Mouse (Mus musculus) intestine, embryonic 16.5 days (tissue): ENCODE measurements around the gene Gm5737. TPM values are rescaled to one million over a fixed set of nuclear protein-coding genes. Genes with fewer than 3 reads are reported as not detected.
A peak's percentile ranks its signal among the peaks of the same experiment; 100 is the strongest.

ENCODE experiments used
- ATAC-seq: fragments of 200-750 bp; cut with Nextera tagmentation; 2 replicates; pipeline ENCODE4 v1.8.0; 2017; ENCODE audit warnings: moderate TSS enrichment, moderate library complexity
- H3K27ac ChIP-seq: fragments of 300-500 bp; sonication (generic); 2 replicates; pipeline ENCODE4 v1.5.1; 2014; ENCODE audit warnings: mild to moderate bottlenecking, low read length
- H3K27me3 ChIP-seq: fragments of 300-500 bp; sonication (generic); replicated peaks from 2 replicates; pipeline ENCODE4 v1.6.1; 2014; ENCODE audit warnings: low read length, control low read depth, mixed read lengths; ENCODE audit not compliant: control insufficient read depth, insufficient read depth
- H3K36me3 ChIP-seq: fragments of 300-500 bp; sonication (generic); 2 replicates; pipeline ENCODE4 v1.6.1; 2014; ENCODE audit warnings: low read length, control low read depth; ENCODE audit not compliant: control insufficient read depth, insufficient read depth
- H3K4me1 ChIP-seq: fragments of 300-500 bp; sonication (generic); 2 replicates; pipeline ENCODE4 v1.6.1; 2014; ENCODE audit warnings: low read length, control low read depth, mixed read lengths; ENCODE audit not compliant: control insufficient read depth, insufficient read depth
- H3K4me2 ChIP-seq: fragments of 300-500 bp; sonication (generic); 2 replicates; pipeline ENCODE4 v1.6.1; 2014; ENCODE audit warnings: low read depth, low read length, control low read depth
- H3K4me3 ChIP-seq: fragments of 300-500 bp; sonication (generic); 2 replicates; pipeline ENCODE4 v1.5.1; 2014; ENCODE audit warnings: mild to moderate bottlenecking, low read length
- H3K9ac ChIP-seq: fragments of 300-500 bp; sonication (generic); 2 replicates; pipeline ENCODE4 v1.6.1; 2014; ENCODE audit warnings: low read depth, low read length
- H3K9me3 ChIP-seq: fragments of 300-500 bp; sonication (generic); 2 replicates; pipeline ENCODE4 v1.6.1; 2016; ENCODE audit warnings: low read length, control low read depth; ENCODE audit not compliant: control insufficient read depth
- WGBS: fragments of 180-500 bp; shearing (Covaris S2); extraction: QIAGEN DNeasy Blood & Tissue Kit; methylation state at CpG from one replicate; pipeline ENCODE4 v1.1.7; 2014; 5-methylcytosine and 5-hydroxymethylcytosine counted together
- polyA plus RNA-seq: library from polyadenylated mRNA; unstranded; fragments of >200 nt; fragmentation: Nextera tagmentation; extraction: Ambion mirVana; gene quantifications from 2 replicates; pipeline ENCODE4 v1.2.1, GENCODE M21; 2015

The Gm5737 gene
- polyA plus RNA-seq, 1 experiment from 2014 or later, result not detected

DNA sequence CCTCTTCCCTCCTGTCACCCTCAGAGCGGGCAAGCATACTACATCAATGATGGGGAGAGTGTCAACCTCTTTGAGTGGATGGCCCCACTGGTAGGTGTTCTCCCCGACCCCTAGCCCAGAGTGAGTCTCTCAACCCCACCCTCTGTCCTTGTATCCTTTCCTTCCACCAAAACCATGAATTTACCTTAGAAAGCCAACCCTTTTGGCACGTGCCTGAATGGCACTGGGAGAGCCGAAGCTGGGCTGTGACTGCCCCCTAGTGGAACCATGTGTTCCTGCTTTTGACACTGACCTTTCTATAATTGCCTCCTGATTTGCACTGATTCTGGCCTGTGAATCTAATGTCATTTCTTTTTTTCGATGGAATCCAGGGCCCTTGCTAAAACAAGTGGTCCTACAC is 11.1 kb downstream of the Gm5737 start:
- 22% methylated on average over 5 of the region's 5 CpGs for WGBS
- Histone ChIP-seq H3K4me1 (no peaks in the 10 kb centered on the region), H3K4me2 (no peak overlapping the region), H3K36me3 (no peaks in the 10 kb centered on the region), H3K9me3 (no peaks in the 10 kb centered on the region), H3K27me3 (no peaks in the 10 kb centered on the region), H3K9ac (no peak overlapping the region), H3K4me3 (no peak overlapping the region), H3K27ac (no peak overlapping the region)
- ATAC-seq, result peak; percentile 38

DNA sequence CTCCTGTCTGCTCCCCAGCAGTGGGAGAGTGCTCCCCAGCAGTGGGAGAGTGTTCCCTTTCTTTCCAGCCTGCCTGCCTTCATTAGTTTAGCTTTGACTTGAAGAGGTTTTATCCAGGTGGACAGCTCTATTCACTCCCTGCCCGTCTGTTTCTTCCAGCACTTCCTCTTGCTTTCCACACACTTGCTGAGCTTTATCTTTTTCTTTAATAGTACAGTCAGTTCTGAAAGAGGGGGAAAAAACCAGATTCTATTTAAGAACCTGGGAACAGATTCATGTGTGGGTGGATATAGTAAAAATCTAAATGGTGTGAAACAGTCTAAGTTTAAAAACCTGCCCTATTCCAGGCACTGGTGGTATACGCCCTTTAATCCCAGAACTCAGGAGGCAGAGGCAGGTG is 12.9 kb downstream of the Gm5737 start:
- no peak overlapping the region for H3K4me3 ChIP-seq
- no peaks in the 10 kb centered on the region for H3K36me3 ChIP-seq
- H3K27ac ChIP-seq, result no peak overlapping the region
- no peaks in the 10 kb centered on the region for H3K9me3 ChIP-seq
- H3K4me2 ChIP-seq, result no peak overlapping the region
- no peak overlapping the region for H3K9ac ChIP-seq
- H3K27me3 ChIP-seq, result no peaks in the 10 kb centered on the region
- 67% methylated on average over 2 of the region's 2 CpGs for WGBS
- ATAC-seq, result no peak
- peaks cover under 1% of the 10 kb centered on the region; the same call in 1 of the 2 replicates for H3K4me1 ChIP-seq

DNA sequence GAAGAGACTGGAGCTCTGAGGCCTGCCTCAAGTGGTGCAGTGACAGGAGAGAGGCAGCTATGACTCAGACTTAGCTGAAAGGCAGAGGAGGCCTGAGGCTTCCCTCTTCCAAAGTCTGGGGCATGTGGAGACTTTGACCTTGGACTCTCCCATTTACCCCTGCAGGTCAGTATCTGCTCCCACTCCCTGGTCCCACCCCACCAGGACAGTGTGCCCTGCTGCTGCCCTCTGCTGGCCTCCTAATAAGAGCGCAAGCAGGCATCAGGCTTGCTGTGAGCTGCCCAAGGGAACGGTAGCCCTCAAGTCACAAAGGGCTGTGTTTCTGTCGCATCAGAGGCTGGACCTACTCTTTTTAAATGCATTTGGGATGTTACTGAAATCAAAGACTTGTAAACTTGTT is 14.2 kb downstream of the Gm5737 start:
- 17% methylated on average over 3 of the region's 3 CpGs for WGBS
- Histone ChIP-seq H3K36me3 (no peaks in the 10 kb centered on the region), H3K4me2 (no peak overlapping the region), H3K4me3 (no peak overlapping the region), H3K9me3 (no peaks in the 10 kb centered on the region), H3K9ac (no peak overlapping the region), H3K27ac (no peak overlapping the region), H3K4me1 (peaks cover 10% of the 10 kb centered on the region; the same call in 1 of the 2 replicates), H3K27me3 (no peaks in the 10 kb centered on the region)
- ATAC-seq, result peak; percentile 46

DNA sequence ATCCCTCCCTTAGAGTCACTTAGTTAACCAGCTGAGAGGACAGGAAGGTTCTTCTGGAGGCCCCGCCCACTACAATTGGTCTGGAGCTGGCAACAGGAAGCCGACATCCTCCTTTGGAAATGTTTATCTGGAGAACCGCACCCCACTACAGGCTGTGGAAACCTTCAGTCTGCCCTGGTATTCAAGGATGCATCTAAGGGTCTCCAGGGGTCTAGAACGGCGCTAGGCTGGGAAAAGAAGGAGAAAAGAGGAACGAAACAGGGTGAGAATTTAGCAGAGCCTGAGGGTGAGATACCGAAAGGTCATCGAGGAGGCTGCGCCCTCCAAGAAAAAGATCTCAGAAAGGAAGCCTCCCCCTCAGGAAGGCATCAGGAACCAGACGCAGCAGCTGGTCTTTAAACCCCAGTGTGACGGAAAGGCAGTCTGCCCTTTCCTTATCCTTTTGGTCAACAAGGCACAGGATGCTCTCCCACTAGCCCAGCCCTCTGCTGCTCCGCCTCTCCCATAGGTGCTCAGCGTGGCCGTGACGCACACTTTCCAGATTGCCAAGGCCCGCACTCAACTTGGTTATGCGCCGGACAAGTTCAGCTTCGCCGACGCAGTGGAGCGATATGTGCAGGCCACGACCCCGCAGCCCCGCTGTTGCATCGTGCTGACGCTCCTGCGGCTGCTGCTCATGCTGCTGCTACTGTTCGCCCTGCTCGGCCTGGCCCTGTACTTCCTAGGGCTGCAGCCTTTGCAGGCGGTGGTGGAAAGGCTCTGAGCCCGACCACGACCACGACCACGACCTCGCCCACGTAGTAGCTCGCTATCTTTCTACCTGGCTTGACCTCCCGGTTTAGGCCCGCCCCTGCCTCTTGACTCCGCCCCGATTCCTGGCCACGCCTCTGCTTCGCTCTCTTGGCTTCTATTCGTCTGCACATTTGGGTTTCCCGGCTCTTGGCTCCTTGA is 18.5 kb downstream of the Gm5737 start:
- Histone ChIP-seq H3K9me3 (no peaks in the 10 kb centered on the region), H3K27ac (peak overlapping the region; percentile 25), H3K36me3 (no peaks in the 10 kb centered on the region), H3K27me3 (no peaks in the 10 kb centered on the region), H3K4me1 (peaks cover 13% of the 10 kb centered on the region; the same call in 1 of the 2 replicates), H3K9ac (peak overlapping the region; percentile 68), H3K4me3 (peak overlapping the region; percentile 52), H3K4me2 (peak overlapping the region; percentile 73)
- peak; percentile 39 for ATAC-seq
- 1% methylated on average over 46 of the region's 46 CpGs for WGBS

DNA sequence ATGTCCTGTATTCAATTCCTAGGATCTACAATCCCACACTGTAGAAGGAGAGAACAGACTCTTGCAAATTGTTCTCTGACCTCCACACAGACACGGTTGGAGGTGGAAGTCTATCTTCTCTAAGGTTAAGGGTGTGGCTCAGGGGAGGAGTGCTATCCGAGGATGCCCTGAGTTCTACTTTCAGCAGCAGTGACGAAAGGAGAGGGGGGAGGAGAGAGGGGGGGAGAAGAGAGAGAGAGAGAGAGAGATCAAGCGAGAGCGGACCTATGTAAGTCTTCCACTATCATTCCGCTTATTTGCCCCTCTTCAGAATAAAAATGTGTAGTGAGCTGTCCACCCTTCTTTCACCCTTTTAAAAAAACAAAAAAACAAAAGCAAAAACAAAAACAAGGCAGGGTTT is 22.3 kb downstream of the Gm5737 start:
- no peaks in the 10 kb centered on the region for H3K27me3 ChIP-seq
- H3K9me3 ChIP-seq, result no peaks in the 10 kb centered on the region
- H3K4me2 ChIP-seq, result peak overlapping the region; percentile 42
- H3K36me3 ChIP-seq, result no peaks in the 10 kb centered on the region
- ATAC-seq, result no peak
- peak overlapping the region; percentile 74 for H3K4me3 ChIP-seq
- 41% methylated on average over 6 of the region's 6 CpGs for WGBS
- 0 out of 2 replicates have a peak overlapping the region, but pooled peaks have one; percentile 63 for H3K9ac ChIP-seq
- H3K4me1 ChIP-seq, result peaks cover 18% of the 10 kb centered on the region
- H3K27ac ChIP-seq, result no peak overlapping the region

DNA sequence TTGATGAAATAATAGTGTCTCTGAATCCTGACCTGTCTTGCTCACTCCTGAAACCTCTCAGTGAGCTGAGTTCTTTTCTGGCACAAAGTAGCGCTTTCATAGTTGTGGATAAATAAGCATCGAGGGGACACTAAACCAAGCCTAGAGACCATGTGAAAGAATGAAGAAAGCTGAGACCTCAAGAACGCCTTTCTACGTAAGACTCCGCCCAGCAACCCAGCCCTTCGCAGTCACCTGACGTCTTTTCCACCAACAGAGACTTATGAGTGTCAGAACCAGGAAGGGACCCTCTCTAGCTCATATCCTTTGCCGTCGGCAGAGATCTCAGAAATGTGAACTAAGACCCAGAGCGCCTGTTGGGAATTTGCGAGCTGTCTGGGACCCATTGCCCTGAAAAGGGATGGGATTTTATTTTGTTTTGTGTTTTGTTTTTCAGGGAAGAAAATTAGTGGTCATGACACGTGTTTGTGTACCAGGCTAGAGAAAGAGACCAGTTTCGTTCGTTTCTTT is 22.8 kb downstream of the Gm5737 start:
- Histone ChIP-seq H3K9ac (peak overlapping the region; percentile 63; the same call in 1 of the 2 replicates), H3K4me1 (peaks cover 18% of the 10 kb centered on the region), H3K9me3 (no peaks in the 10 kb centered on the region), H3K4me2 (peak overlapping the region; percentile 42), H3K27ac (peak overlapping the region; percentile 88), H3K36me3 (no peaks in the 10 kb centered on the region), H3K27me3 (no peaks in the 10 kb centered on the region), H3K4me3 (peak overlapping the region; percentile 74)
- WGBS, result 6% methylated on average over 14 of the region's 14 CpGs
- ATAC-seq, result peak; percentile 84

DNA sequence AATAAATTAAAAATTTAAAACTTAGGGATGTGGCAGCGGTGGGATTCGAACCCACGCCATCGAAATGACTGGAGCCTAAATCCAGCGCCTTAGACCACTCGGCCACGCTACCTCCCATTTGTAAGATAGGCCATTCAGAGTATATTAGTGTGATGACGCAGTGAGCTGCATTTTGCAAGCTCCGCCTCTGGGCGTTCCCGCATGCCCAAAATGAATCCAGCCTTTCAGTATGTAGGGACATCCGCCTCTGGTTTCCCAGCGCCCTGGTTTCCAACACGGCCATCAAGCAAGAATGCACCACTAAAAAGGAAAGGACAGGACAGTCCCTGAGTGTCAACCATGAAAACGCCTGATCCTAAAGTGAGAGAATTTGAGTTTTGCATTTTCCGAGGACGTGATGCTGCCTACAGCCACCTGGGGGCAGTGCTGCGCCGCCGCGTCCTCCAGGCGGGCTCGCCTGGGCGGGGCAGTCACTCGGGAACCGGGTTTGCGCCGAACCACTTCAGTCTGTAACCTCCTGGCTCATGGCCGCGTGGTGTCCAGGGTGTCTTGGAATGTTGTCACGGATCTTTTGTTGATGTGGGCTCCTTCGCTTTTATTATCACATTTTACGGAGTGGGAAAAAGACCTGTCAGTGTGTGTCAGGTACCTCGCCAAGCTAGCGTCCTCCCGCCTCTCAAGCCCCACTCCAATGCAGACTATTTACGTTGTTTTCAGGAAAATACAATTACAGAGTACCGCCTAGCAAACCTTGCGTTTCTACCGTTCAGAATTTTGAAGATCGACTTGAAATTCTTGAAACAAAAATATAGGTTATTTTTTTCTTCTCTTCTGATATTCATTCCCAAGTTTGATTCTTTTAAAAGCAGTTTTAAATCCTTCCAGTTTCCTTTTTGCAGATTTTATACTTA is 23.5 kb downstream of the Gm5737 start:
- peak overlapping the region; percentile 53 for H3K4me2 ChIP-seq
- ATAC-seq, result peak; percentile 87

DNA sequence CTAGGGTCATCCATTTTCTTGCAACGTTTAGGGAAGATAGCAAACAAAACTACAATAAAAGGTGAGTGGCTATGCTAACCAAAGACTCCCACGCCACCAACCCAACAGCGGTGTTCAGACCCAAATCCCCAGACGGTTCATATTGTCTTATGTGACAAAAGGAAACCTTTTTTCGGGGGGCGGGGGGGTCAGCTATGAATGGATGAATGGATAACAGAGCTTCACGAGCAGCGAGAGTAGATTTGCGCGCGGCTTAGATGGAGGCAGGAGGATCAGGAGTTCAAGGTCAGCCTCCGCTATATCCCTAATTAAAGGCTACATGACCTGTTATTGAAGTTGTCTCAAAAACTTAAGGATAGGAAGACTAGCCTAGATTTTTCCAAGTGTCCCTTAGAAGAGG is 24.2 kb downstream of the Gm5737 start:
- WGBS, result 4% methylated on average over 12 of the region's 12 CpGs
- Histone ChIP-seq H3K27ac (no peak overlapping the region), H3K4me1 (peaks cover 8% of the 10 kb centered on the region; the same call in 1 of the 2 replicates), H3K4me3 (peak overlapping the region; percentile 74), H3K9ac (no peak overlapping the region), H3K4me2 (peak overlapping the region; percentile 53), H3K27me3 (no peaks in the 10 kb centered on the region), H3K36me3 (no peaks in the 10 kb centered on the region), H3K9me3 (no peaks in the 10 kb centered on the region)
- no peak for ATAC-seq

More for the DNA sequence above, 23.5 kb downstream of the Gm5737 start:
- Histone ChIP-seq H3K9me3 (no peaks in the 10 kb centered on the region), H3K36me3 (no peaks in the 10 kb centered on the region), H3K4me1 (peaks cover 11% of the 10 kb centered on the region; the same call in 1 of the 2 replicates), H3K9ac (peak overlapping the region; percentile 68), H3K4me3 (peak overlapping the region; percentile 74), H3K27ac (peak overlapping the region; percentile 72), H3K27me3 (no peaks in the 10 kb centered on the region)
- under 1% methylated on average over 41 of the region's 41 CpGs for WGBS
